Mouse (Mus musculus): ENCODE measurements at regions not wholly inside any gene's neighbourhood (a gene's known extent, or its start where the extent isn't known, plus 50 kb on each side); places are given as distances from the start of the nearest gene placed in this dataset.

GRCm38 (mm10) chr5:64519731-64520130 is 283.5 kb upstream of the Klf3 start:
- TF ChIP-seq ZNF384 (IDR thresholded peaks at IDR 0.05; ENCODE audit: low read depth, low read length) (no peak), EP300 (IDR thresholded peaks at IDR 0.05; ENCODE audit: low read depth in 1 of 2, low read length in 2 of 2) (no peak), MEF2A (IDR thresholded peaks at IDR 0.05; ENCODE audit: extremely low read depth, insufficient replicate concordance, low read depth, low read length, poor library complexity, severe bottlenecking) (no peak), CTCF (IDR thresholded peaks at IDR 0.05 in 2 of 3, conservative IDR thresholded peaks at IDR 0.05 in 1 of 3; ENCODE audit: control insufficient read depth in 1 of 3, insufficient read depth in 1 of 3, low read depth in 2 of 3, low read length in 3 of 3, poor library complexity in 1 of 3, severe bottlenecking in 1 of 3) (no peak), E2F4 (IDR thresholded peaks at IDR 0.05; ENCODE audit: borderline replicate concordance, low read depth, low read length) (no peak), ELF1 (IDR thresholded peaks at IDR 0.05; ENCODE audit: low read depth, low read length) (no peak), ETS1 (IDR thresholded peaks at IDR 0.05; ENCODE audit: low read depth, low read length) (no peak), USF2 (IDR thresholded peaks at IDR 0.05; ENCODE audit: borderline replicate concordance in 1 of 2, insufficient read depth in 1 of 2, low read depth in 1 of 2, low read length in 2 of 2) (no peak), UBTF (IDR thresholded peaks at IDR 0.05; ENCODE audit: borderline replicate concordance, insufficient read depth, low read depth, low read length) (no peak), GATA1 (IDR thresholded peaks at IDR 0.05; ENCODE audit: low read depth, low read length) (no peak), POLR2A (IDR thresholded peaks at IDR 0.05; ENCODE audit: control insufficient read depth in 1 of 2, insufficient read depth in 1 of 2, low read depth in 1 of 2, low read length in 2 of 2, poor library complexity in 1 of 2) (no peak), CHD1 (IDR thresholded peaks at IDR 0.05; ENCODE audit: low read depth, low read length) (no peak), HCFC1 (IDR thresholded peaks at IDR 0.05; ENCODE audit: low read depth, low read length) (no peak)

Measured in MEL (cell line).